Mouse (Mus musculus) G1E (cell line): ENCODE results near the gene Tmeff1. TPM values are rescaled to one million over a fixed set of nuclear protein-coding genes. Genes with fewer than 3 reads are reported as not detected.

Experiments
- ATAC-seq: 2 replicates; pipeline ENCODE4 v1.8.0; 2016; ENCODE audit warnings: mild to moderate bottlenecking; ENCODE audit not compliant: insufficient number of reproducible peaks, poor library complexity, low FRiP score, severe bottlenecking; ENCODE audit errors: extremely low read depth
- DNase-seq: peaks from one replicate; pipeline ENCODE4 v3.0.0; 2012; ENCODE audit warnings: low spot score
- H3K27me3 ChIP-seq: 2 replicates; pipeline ENCODE4 v1.6.1; 2012; ENCODE audit warnings: mild to moderate bottlenecking, low read length, inconsistent platforms; ENCODE audit not compliant: insufficient read depth
- H3K36me3 ChIP-seq: replicated peaks from 2 replicates; pipeline ENCODE3; 2012; ENCODE audit warnings: mild to moderate bottlenecking, inconsistent platforms
- H3K4me1 ChIP-seq: 2 replicates; pipeline ENCODE4 v1.6.1; 2012; ENCODE audit warnings: low read depth, low read length, inconsistent platforms, mixed read lengths; ENCODE audit not compliant: insufficient read depth
- H3K4me3 ChIP-seq: 2 replicates; pipeline ENCODE4 v1.5.1; 2012; ENCODE audit warnings: low read depth, mild to moderate bottlenecking, inconsistent platforms, low read length, moderate library complexity, mixed read lengths
- H3K9me3 ChIP-seq: replicated peaks from 2 replicates; pipeline ENCODE4 v1.6.1; 2012; ENCODE audit warnings: inconsistent platforms
- CTCF ChIP-seq: IDR thresholded peaks from 2 replicates; pipeline ENCODE4 v1.5.1; 2012; ENCODE audit warnings: low read depth, low read length, inconsistent platforms, mixed read lengths
- GATA1 ChIP-seq: IDR thresholded peaks from 2 replicates; pipeline ENCODE4 v1.6.1; 2012; ENCODE audit warnings: borderline replicate concordance, low read length, inconsistent platforms, mixed read lengths
- GATA2 ChIP-seq: IDR thresholded peaks from 2 replicates; pipeline ENCODE4 v1.6.1; 2012; ENCODE audit warnings: low read depth, low read length, inconsistent platforms, borderline replicate concordance
- POLR2AphosphoS5 ChIP-seq: IDR thresholded peaks from 2 replicates; pipeline ENCODE4 v1.6.1; 2012; ENCODE audit warnings: low read depth, low read length, inconsistent platforms; ENCODE audit not compliant: insufficient replicate concordance
- TAL1 ChIP-seq: conservative IDR thresholded peaks from 2 replicates; pipeline ENCODE4 v1.6.1; 2012; ENCODE audit warnings: low read depth, low read length, inconsistent platforms, mixed read lengths
- polyA plus RNA-seq: library from polyadenylated mRNA; stranded (reverse); fragments of >175 nt; gene quantifications from 2 replicates; pipeline ENCODE4 v1.2.3, GENCODE M21; 2012
- total RNA-seq, 2 experiments: library from RNA; stranded (forward) in 1 of 2; stranded (reverse) in 1 of 2; fragments of 200-1000 nt in 1 of 2; fragments of >200 nt in 1 of 2; fragmentation: Nextera tagmentation in 1 of 2; gene quantifications; 2 replicates each; pipeline ENCODE4 v1.2.3; 2014 to 2017

Gene Tmeff1
- total and polyA plus RNA-seq, 3 experiments: not detected

DNA sequence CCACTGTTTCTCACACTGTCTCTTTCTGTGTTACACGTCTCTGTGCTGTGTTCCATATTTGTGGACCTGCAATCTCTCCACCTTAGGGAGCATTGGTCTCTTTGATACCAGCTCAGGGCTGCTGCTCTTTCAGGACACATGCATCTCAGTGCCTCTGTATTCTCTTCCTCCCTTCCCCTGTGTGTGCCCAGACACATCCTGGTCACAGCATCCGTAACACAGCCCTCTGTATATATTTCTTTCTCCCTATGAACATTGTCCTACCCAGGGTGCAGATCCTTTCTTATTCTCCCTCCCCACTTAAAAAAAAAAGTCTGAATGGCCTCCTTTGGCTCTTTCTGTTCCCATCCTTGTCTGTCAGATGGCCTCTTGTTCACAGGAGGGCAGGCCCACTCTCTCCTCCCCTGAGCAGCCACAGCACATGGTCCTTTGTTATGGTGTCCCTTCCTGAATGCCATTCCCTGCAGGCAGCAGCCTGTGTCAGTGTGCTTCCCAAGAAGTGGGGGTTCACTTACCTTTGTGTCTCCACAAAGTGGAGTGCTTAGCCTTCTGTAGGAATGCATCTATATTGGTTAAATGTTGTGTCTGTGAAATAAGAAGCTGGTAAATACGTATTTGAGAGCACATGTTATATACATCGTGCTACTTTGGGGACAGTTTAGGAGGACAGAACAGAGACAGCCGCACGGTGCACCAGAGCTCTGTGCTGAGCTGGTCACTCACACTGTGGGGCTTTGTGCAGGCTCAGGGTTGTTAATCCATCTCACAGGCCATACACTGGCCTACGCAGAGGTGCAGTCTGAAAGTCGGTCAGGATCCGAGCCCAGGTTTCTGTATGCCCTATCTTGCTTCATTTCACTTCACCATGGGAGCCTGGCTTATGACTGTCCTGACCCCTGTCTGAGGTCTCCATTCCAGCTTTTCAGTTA is 38.1 kb upstream of the Tmeff1 start:
- no peak for ATAC-seq
- H3K4me1 ChIP-seq: no peaks in the 10 kb centered on the region
- no peak overlapping the region for H3K4me3 ChIP-seq
- H3K27me3 ChIP-seq: no peaks in the 10 kb centered on the region
- no peak for DNase-seq
- H3K36me3 ChIP-seq: no peaks in the 10 kb centered on the region
- TF ChIP-seq POLR2AphosphoS5 (no peak), CTCF (no peak), GATA2 (no peak), GATA1 (no peak), TAL1 (no peak)
- no peaks in the 10 kb centered on the region for H3K9me3 ChIP-seq

DNA sequence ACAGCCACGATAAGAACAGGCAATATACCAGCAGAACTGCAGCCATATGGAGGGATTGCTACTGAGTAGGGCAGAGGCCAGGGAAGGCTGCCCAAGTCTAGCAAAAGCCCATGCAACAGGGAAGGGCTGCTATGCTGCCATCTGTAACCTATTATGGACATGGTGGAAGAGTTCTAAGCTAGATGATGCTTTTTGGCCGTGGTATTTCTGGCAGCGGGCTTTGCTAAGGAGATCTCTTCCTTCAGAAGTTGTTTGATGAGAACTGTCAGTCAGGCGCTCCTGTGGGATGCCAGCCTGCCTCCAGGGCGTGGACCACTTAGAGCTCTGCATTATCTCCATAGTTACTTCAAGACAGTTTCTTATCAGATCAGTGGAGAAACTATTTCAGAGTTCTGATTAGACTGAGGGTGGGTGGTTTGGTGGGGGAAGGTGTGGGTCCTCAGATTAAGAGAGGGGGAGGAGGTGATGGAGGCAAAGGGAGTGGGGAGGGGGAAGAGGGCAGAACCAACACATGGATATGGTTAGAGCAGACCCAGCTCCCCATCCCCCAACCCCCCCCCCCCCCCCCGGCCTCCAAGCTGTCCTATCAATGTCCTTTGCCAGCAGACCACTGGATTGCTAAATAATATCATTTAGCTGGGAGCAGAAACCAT is 36.5 kb upstream of the Tmeff1 start:
- no peaks in the 10 kb centered on the region for H3K36me3 ChIP-seq
- H3K27me3 ChIP-seq: no peaks in the 10 kb centered on the region
- no peak for ATAC-seq
- no peak overlapping the region for H3K4me3 ChIP-seq
- H3K4me1 ChIP-seq: no peaks in the 10 kb centered on the region
- TF ChIP-seq GATA1 (no peak), TAL1 (no peak), POLR2AphosphoS5 (no peak), CTCF (no peak), GATA2 (no peak)
- H3K9me3 ChIP-seq: peaks cover 2% of the 10 kb centered on the region; the same call in 1 of the 2 replicates
- no peak for DNase-seq

DNA sequence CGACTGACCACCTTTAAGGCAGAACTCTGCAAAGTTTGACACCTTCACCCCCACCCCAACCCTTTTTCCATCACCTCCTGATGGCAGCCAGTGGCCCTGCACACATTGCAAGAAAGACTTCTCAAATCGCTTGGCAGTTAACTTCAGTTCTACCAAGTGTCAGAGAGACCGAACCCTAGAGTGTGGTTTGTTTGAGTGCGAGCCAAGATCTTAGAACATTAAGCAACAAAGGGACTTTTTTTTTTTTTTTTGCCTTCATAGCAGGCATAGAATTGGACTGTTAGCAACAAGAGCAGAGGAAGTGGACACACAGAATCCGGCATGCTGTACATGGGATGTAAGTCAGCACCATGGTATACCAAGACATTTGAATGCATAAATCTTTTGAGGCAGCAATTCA is 35.3 kb upstream of the Tmeff1 start:
- H3K9me3 ChIP-seq: peaks cover 2% of the 10 kb centered on the region; the same call in 1 of the 2 replicates
- DNase-seq: no peak
- no peaks in the 10 kb centered on the region for H3K36me3 ChIP-seq
- TF ChIP-seq CTCF (no peak), POLR2AphosphoS5 (no peak), GATA2 (no peak)
- ATAC-seq: no peak
- H3K4me3 ChIP-seq: no peak overlapping the region
- no peaks in the 10 kb centered on the region for H3K4me1 ChIP-seq
- H3K27me3 ChIP-seq: no peaks in the 10 kb centered on the region

DNA sequence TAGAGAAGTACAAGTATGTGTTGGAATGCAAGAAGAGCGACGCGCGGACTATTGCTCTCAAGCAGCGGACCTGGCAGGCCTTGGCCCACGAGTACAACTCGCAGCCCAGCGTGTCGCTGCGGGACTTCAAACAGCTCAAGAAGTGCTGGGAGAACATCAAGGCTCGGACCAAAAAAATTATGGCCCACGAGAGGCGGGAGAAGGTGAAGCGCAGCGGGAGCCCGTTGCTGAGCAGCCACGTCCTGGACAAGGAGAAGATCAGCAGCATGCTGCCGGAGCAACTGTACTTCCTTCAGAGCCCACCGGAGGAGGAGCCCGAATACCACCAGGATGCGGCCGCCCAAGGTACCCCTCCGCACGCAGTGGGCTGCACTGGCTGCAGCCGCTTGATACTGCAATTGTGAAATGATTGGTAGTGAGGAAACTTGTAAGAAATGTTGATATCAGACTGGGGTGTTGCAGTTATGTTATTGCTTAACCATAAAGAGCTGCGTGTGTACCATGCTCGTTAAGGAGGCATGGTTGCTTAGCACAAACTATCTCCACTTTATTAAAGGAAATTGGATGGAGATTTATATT is 32.4 kb upstream of the Tmeff1 start:
- DNase-seq: no peak
- no peaks in the 10 kb centered on the region for H3K4me1 ChIP-seq
- no peaks in the 10 kb centered on the region for H3K27me3 ChIP-seq
- no peak overlapping the region for H3K4me3 ChIP-seq
- H3K36me3 ChIP-seq: no peaks in the 10 kb centered on the region
- TF ChIP-seq TAL1 (no peak), POLR2AphosphoS5 (no peak), CTCF (no peak), GATA1 (no peak), GATA2 (no peak)
- peaks cover 2% of the 10 kb centered on the region; the same call in 1 of the 2 replicates for H3K9me3 ChIP-seq
- no peak for ATAC-seq

DNA sequence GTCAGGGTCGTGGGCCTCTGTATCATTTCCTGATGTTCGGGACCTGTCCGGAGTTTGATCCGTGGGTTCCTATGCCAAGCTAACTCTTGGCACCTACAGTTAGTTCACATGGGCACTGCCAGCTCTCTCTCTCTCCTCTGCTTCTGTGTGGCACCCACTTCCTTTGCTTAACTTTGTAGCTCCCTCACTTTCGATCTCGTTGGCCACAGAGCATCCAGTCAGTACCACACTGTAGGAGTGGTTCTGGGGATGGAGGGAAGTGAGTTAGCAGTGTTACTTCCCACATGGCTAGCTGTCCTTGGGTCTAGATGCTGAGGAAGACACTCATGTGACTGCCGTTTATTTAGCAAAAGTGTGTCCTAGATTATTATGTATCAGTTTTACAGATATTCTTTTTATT is 30.8 kb upstream of the Tmeff1 start:
- no peaks in the 10 kb centered on the region for H3K4me1 ChIP-seq
- no peaks in the 10 kb centered on the region for H3K27me3 ChIP-seq
- DNase-seq: no peak
- H3K4me3 ChIP-seq: no peak overlapping the region
- no peak for TF ChIP-seq TAL1
- TF ChIP-seq GATA1: no peak
- no peaks in the 10 kb centered on the region for H3K36me3 ChIP-seq
- no peak for ATAC-seq
- H3K9me3 ChIP-seq: peaks cover 2% of the 10 kb centered on the region; the same call in 1 of the 2 replicates

DNA sequence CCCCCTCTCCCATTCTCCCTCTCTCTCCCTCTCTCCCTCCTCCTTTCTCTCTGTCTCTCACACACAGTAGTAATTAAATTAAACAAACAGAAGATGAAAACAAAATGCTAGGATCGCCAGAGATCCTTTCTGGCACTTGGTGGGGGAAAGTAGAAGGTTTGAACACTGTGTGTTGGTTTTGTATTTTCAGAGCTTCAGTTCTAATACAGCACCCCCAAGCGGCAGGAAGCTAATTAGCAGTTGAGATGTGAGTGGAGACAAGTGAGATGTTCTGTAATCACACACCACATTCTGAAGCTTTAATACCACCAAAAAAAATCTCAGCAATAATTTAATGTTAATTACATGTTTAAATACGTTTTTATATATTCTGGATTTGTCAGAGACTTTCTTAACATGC is 29.2 kb upstream of the Tmeff1 start:
- no peaks in the 10 kb centered on the region for H3K27me3 ChIP-seq
- H3K4me1 ChIP-seq: no peaks in the 10 kb centered on the region
- no peak overlapping the region for H3K4me3 ChIP-seq
- no peaks in the 10 kb centered on the region for H3K36me3 ChIP-seq
- TF ChIP-seq GATA2: no peak
- TF ChIP-seq GATA1: no peak
- no peak for TF ChIP-seq CTCF
- TF ChIP-seq TAL1: no peak
- TF ChIP-seq POLR2AphosphoS5: no peak
- peaks cover 4% of the 10 kb centered on the region for H3K9me3 ChIP-seq
- ATAC-seq (no peak), DNase-seq (no peak)
